Mouse (Mus musculus): Measurements from ENCODE around the gene Rgs3.

GRCm38 (mm10) chr4:62675394-62675793 lies 115.7 kb downstream of the Rgs3 start:
- TF ChIP-seq POLR2A (IDR thresholded peaks at IDR 0.05; ENCODE audit: low read depth, low read length) (no peak), CTCF (IDR thresholded peaks at IDR 0.05; ENCODE audit: extremely low read depth, insufficient read length, insufficient replicate concordance, low read depth, low read length) (no peak)

Measured in small intestine, adult 2 months (tissue).